Mouse (Mus musculus): ENCODE results near the gene Nubpl.
"Not testable (repeated sequence)": the region's sequence is repeated elsewhere in the genome, so short reads cannot be mapped to it uniquely, and the experiment has no call there.

Nubpl gene

DNA sequence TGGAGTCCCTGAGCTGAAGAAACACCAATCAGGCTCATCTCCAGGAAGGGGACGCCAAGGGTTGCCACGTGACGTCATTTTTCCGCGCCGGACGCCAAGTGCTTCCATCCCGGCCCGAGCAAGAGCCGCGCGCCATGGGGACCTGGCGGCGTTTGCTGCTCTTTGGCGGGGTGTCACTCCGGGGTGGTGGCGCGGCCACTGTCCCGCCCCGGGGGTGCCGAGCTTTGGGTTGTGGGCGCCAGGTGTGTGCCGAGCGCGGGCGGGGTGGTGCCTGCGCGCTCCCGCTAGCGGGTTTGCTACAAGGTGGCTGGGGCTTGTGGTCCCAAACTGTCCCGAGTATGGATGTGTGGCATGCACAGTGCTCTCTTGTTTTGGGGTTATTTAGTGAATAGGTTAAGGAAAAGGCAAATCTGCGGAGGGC is at the start of gene Nubpl:
TSS of gene Nubpl (plus strand) at position 88 of the 421 bp plus-strand sequence.
- DNase-seq = peak; percentile 99

DNA sequence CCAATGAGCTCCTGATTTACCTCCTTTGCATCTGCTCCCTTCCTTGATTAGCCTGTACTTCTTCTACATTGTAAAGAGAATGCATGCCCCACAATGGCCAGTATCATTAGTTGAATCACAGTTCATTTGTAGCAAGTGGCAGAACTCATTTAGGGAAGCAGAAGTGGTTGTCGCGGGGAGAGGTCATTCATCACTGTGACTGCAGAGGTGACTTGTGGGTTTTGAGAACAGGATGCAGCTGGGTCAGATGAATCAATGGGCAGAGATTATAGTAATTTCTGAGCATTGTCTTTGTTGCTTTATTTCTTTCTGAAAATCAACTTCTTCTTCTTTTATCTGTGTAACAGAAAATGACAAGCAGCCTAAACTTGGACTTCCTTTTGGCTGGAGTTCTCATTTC is 48.2 kb upstream of the Nubpl start:
- no peak for DNase-seq

DNA sequence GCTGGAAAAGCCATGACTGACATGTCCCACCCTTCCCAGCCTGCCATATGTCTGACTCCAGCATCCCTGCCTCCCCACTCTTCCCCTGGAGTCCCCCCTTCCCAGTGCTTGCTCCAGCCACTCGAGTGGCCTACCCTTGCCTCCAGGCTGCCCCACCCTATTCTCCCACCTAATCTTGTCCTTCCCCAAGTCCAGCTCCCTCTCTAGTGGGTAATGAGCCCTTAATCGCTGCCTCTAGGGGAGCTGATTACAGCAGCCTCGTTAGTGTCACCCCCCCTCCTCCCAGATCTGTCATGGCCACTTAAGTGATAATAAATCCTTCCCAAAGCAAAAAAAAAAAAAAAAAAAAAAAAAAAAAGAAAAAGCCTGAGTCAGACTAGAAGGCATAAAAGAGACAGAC is 18.2 kb upstream of the Nubpl start:
- not testable (repeated sequence) for DNase-seq

DNA sequence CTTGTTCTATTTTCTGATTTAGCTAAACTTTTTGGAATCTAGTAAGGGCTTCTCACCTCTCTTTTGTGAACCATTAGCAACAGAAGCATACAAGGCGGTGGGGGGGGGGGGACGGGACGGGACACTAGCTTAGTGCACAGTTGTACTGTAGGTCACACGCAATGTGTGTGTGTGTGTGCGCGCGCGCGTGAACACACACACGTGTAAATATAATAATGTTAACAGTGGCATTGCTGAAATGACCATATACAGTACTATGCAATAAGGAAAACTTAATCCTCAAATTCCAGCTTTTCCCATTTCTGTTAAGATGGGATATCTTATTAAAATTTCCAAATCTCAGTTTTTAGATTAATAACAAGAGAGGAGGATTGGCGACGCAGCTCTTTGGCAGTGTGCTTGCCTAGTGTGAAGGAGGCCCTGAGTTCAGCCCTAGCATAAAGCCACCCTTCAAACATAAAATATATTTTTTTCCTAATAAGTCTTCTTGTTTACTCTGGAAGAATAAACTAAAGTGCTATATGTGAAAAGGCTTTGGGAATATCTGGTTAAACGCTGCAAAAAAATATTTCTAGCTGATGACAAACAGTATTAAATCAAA is 388 bp upstream of the Nubpl start:
- DNase-seq = no peak

DNA sequence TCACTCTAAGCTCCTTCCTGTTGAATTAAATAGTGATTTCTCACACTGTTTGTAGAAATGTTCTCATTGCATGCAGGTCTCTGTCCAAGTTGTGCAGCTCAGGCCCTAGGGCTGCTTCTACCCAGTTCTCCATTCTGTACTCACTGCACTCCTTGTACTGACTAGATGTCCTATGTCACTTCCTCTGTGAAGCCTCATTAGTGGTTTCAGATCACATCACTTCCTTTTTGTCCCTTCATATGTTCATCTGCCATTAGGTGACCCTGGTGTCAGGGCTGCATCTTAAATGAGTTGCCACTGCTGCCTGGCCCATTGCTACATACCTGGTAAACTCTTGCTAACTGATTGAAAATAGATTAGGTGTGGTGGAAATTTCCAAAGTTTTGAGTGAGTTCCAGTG is 22.7 kb downstream of the Nubpl start:
- DNase-seq = no peak

DNA sequence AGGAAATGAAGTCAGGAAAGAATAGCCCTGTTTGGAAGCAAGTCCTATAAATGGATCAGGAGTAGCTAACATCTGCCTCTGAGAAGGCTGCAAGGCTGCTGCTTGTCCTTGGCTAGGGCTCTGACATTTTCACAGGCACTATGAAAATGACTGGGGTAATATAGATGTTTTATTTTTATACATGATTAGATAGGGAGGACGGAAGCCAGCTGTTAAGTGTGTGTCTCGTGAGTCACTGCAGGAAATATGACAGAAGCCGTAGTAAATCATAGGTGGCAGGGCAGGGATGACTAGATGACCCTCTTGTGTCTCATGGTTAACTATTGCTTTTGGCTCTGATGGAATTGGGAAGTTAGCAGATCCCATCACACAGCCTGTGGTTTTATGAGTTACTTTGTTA is 28.9 kb downstream of the Nubpl start:
- no peak for DNase-seq

DNA sequence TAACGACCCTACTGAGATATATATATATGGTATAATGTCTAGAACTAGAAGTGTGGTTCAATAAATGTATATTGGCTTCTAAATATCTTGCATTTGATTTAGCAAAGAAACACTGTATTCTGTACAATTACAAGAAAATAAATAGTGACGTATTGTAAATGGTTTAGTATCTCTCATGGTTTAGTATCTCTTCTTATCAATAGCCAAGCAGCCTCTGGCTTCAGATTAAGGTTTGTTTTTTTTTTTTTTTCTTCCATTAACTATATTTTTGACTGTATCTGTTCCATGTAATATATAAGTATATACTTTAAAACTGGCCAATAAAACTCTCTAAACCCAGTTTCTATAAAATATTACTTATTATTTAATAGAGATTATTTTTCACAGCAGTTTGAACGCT is 31.5 kb downstream of the Nubpl start:
- no peak for DNase-seq

DNA sequence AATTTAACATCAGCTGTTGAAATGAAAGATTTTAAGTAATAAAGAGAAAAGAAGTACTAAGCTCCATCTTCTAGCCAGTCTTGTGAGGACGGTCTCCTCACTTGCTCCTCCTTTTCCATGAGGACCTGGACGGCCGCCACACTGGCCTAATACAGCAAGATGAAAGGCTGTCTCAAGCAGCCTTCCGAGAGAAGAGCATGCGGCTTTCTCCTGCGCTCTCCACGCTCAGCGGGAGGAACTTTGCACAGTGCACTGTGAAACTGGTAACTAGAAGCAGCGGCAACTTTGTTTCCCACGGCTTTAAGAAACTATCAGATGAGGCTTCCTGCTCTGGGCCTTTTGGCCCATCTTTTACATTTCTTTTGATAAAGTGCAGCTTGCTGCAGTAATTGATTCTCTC is 34.7 kb downstream of the Nubpl start:
- peak; percentile 11 for DNase-seq

DNA sequence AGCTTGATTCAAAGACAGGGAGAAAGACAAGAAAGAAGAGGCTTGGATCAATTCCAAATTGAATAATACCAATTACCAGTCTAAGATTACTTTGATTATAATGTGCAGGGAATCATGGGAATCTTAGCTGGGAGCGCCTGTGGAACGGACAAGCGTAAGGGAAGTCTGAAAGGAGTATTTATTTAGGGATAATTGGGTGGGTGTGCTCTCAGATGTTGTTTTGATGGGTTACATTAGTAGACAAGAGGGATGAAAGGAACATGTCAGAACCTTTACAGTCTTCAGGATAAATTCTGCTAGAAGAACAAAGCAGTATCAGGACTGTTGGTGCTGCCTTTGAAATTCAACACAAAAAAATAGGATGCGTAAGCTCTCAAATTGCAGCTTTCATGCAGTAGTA is 40.8 kb downstream of the Nubpl start:
- no peak for DNase-seq

DNA sequence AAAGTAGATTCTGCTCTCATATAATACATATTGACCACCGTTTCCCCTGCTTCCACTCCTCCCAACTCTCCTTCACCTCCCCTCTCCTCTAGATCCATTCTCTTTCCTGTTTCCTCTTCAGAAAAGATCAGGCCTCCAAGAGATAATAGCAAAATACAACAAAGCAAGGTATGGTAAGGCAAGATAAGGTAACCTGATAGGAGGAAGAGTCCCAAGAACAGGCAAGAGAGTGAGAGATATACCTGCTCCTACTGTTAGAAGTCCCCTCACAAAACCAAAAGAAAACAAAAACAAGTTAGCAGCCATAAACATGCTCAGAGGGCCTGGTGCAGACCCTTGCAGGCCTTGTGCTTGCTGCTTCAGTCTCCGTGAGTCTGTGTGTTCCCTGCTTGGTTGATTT is 49.1 kb downstream of the Nubpl start:
- DNase-seq = no peak

DNA sequence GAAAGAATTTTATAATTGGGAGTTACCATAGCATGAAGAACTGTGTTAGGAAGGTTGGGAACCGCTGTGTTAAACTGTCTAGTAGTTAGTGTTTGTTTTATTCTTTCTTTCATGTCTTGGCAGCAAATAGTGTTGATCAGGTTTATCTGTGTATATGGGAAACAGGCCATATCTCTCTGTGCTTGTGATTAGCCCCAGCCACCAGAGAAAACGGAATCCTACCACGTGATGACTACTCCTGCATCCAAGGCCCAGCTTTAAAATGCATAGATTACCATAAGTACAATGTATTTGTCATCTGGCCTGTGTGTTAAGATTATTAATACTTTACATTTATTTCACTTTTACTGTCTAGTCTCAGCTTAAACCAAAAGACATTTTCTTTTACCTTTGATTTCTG is 51.9 kb downstream of the Nubpl start:
- DNase-seq = no peak

DNA sequence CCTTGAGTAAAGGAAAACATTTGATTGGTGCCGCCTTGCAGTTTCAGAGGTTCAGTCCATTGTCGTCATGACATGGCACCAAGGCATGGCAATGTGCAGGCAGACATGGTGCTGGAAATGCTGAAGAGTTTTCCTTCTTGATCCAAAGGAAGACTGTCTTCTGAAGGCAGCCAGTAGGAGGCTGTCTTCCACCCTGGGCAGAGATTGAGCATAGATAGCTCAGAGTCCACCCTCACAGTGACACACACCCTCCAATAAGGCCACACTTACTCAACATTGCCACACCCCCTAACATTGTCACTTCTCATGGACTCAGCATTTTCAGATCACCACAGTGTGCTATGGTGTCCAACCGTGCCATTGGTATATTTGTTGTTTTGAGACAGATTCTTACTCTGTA is 54.5 kb downstream of the Nubpl start:
- no peak for DNase-seq

DNA sequence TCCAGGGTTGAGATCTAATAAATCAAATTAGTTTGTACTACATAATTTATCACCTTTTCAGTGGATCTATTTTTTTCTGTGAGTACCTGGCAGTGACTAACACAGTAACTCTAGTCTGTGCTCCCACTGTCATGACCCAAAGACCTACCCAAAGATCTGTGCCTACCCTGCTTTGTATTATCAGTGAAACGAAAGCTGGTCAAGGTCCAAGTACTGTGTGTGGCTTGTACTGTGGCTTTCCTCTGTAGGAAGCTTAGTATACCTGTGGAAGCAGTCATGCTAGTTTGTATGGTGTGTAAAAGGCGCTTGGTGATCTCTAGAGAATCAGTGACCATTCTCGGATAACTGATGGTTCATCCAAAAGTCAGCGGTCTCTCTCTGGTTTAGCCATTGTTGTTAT is 57.4 kb downstream of the Nubpl start:
- no peak for DNase-seq

DNA sequence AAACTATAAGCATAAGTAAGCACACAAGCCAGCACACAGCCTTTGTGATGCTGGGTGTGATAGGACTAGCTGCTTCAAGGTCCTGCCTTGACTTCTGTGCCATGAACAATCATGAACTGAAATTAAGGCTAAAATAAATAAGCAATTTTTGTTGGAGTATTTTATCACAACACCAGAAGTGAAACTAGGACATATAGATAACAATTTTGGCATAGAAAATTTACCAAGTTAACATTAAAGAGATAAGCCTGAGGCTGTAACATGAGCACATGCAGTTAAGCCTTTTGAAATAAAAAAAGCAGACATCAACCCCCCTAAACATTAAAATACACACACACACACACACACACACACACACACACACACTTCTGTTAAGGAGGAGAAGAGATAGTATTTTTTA is 66.9 kb downstream of the Nubpl start:
- no peak for DNase-seq

DNA sequence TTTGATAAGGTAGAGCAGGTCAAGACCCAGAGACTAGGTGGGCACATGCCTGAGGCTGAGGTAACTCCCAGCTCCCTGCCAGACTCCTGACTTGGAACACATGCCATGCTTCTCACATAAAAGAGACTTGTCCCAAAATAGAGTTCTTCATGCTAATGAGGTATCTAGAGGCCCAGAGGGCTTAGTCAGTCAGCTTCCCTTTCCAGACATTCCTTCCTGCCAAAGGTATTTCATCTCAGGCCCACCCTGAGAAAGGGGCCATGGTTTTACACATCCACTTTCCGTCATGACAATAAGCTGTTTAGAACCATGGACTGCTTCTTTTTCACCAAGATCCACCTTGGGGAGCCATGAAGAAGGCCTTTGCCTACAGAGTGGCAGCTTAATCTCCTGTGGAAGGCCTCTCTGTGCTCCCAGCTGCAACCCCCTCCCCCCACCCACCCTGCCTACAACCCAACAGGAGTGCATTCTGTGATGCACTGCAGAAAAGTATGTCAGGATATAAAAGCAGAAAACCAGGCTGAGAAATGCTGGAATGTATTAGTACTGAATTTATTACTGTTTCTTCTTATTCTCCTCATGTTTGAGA is 88.8 kb downstream of the Nubpl start:
- no peak for DNase-seq

DNA sequence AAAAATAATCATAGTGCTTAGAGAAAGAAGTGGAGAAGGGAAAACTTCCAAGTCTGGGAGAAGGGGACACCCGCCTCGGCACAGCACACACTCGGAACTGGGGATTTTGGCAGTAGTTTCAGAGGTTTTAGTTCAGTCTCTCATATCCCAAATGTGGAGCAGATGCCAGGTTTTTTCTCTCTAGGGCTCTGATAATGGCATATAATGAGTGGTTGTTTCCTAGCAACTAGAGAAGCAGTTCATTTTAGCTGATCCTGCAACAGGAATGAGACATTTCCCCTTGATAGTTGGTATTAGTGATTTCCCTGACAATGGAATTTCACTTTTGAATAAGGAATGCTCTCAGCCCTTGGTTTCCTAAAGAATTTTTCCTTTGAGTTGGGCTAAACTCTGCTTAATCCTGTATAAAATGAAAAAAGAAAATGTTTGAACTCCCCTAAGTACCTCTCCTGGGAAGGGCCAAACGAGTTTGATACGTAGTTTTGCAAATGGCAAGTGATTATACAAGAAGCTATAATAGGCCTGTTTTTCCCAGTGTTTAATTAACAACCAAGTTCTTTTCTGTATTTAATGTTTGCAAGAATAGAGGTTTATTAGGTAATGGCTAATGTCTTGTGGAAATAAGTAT is 89.5 kb downstream of the Nubpl start:
- DNase-seq = no peak

DNA sequence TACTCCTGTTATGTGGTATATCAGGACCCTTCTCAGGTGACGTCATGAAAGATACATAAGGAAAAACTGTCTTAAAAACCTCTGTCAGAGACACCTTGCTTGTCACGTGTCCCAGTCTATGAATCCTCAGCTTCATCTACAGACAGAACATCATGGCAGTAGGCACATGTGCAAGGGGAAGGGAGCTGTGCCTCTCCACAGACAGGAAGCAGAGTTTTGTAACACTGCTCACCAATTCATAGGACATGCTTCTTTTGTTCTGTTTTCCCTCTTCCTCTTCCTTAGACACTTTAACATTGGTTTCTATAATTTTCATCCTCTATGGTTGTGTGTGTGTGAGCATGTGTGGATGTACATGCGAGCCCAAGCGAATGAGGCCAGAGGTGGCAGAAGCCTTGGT is 100.9 kb downstream of the Nubpl start:
- no peak for DNase-seq

DNA sequence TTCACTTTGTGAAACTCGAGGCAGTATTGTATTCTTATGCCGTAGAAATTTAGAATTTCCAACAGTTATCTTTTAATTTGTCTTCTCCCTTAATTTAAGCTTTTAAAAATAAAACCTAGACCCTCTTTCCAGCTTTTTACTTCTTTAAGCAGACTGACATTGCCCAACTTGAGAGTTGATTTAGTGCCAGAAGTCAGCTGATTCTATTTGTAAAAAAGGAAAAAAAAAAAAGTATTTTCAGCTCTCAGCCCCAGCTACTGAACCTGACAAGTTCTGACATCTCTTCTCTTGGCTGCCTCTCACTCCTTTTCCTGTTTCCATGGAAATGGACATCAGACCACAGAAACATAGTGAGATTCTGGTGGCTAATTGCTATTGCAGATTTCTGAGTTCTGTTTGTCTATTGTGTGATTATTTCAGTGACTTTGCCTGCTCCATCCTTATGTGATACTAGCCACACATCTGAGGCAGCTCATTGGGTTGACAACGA is 111.6 kb downstream of the Nubpl start:
- no peak for DNase-seq

DNA sequence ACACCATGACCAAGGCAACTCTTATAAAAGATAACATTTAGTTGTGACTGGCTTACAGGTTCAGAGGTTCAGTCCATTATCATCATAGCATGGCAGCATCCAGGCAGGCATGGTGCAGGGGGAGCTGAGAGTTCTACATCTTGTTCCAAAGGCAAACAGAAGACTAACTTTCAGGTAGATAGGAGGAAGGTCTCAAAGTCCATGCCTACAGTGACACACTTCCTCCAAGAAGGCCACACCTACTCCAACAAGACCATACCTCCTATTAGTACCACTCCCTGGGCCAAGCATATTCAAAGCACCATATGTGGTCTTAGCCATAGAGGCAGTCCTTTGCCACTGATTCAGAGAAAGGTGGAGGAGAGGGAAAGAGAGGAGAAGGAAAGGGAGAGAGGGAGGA is 113.6 kb downstream of the Nubpl start:
- no peak for DNase-seq

DNA sequence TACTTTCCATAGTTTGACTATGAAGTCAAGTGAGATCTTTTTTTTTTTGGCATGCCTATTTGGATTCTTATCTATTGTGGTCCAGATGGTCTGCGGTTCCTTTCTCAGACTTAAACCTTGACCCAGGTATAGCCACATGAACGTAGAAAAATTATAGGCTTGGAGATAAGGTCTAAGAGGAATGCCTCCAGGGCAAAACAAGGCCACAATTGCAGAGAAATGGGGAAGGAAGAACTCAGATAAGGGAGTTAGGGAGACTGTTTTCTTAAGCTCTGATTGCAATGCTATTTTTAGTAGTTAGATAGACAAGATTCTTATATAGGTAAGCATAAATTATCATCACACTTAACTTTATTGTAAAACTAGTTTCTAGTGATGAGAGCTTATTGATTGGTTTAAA is 117.3 kb downstream of the Nubpl start:
- no peak for DNase-seq

DNA sequence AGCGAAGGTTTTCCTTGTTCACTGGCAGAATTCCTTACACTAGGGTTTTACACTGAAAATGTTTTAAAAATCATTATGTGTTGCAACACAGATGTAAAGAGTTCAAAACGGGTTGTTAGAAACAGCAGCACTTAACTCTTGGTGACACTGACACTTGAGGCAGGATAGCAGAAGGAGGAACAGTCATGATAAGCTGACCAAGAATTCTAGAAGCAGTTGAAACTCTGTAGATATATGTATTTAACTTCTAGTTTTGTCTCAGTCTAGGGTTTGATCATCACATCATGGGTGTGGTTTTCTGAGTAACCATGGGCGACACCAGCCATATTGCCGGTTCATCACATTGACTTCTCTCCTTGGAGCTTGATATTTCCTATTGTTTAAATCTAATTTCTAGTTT is 127.4 kb downstream of the Nubpl start:
- DNase-seq = no peak

DNA sequence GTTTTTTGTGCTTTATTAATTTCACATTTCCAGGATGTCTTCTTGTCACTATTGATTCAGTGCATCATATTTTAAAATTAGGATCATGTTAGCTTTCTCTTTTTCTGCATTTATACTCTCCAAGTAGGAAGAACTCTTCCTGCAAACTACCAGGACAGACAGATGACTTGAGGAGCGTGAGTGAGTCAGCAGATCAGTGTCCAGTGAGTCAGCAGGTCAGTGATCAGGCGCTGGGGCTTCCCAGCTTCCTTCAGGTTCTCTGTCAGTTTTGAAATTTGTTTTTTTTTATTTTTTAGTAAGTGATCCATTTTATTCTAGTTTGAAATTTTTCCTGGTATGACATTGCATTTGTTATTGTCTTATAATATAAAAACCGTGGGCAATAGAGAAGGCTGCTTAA is 131.2 kb downstream of the Nubpl start:
- DNase-seq = no peak

DNA sequence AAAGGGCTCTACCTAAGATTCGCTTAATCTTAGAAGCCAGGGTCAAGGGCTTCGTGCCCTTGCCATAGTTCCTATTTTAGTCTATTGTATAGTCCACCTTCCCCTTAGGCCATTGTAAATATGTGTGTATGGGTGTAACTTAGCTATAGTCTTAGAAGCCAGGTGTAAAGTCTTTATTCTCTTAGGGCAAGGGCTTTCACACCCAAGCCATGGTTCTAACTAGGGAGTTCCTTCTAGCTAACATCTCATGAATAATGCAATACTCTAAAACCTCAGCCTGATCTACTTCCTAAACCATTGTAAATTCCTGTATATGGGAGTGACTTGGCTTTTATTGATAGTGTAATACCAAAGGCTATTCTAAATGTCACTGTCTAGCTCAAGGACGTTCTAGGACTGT is 134.4 kb downstream of the Nubpl start:
- DNase-seq = not testable (repeated sequence)

DNA sequence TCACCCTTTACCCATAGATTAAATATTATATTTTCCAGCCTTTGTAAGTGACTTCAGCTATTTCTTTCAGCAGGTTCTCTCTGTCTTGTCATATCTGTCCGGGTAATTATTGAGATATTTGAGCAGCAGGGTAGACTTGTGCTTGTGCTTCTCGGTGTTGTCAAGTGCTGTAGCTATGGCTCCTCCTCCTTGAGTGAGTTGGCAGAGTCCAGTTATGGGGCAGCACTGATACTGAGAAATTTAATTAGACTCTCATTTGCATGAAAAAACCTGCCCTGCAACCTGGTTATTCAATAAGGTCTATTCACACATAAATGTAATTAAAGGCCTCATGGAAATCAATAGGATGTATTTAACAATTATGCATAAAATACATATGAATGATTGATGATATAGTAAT is 145.2 kb downstream of the Nubpl start:
- no peak for DNase-seq

DNA sequence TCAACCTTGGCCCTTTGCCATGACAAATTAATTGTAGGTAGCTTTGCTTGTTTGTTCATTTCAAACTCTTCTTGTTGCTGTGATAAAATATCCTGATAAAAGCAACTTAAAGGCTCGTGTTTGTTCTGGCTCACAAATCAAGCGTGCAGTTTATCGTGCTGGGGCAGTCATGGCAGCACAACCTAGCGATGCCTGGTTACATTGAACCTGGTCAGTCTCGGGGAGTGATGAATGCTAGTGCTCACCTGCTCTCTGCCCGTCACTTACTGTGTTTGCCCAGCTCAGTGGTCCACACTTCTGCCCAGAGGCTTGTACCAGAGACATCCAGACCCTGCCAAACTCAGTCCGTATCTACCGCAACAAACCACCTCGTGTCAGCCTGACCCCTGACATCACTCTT is 149.9 kb downstream of the Nubpl start:
- DNase-seq = no peak
